Mouse (Mus musculus) intestine, embryonic 16.5 days (tissue): ENCODE measurements around the gene Kcnk2. TPM values are rescaled to one million over a fixed set of nuclear protein-coding genes. Genes with fewer than 3 reads are reported as not detected.

ENCODE experiments used
- ATAC-seq: fragments of 200-750 bp; cut with Nextera tagmentation; 2 replicates; pipeline ENCODE4 v1.8.0; 2017; ENCODE audit warnings: moderate TSS enrichment, moderate library complexity
- H3K27ac ChIP-seq: fragments of 300-500 bp; sonication (generic); 2 replicates; pipeline ENCODE4 v1.5.1; 2014; ENCODE audit warnings: mild to moderate bottlenecking, low read length
- H3K27me3 ChIP-seq: fragments of 300-500 bp; sonication (generic); replicated peaks from 2 replicates; pipeline ENCODE4 v1.6.1; 2014; ENCODE audit warnings: low read length, control low read depth, mixed read lengths; ENCODE audit not compliant: control insufficient read depth, insufficient read depth
- H3K36me3 ChIP-seq: fragments of 300-500 bp; sonication (generic); 2 replicates; pipeline ENCODE4 v1.6.1; 2014; ENCODE audit warnings: low read length, control low read depth; ENCODE audit not compliant: control insufficient read depth, insufficient read depth
- H3K4me1 ChIP-seq: fragments of 300-500 bp; sonication (generic); 2 replicates; pipeline ENCODE4 v1.6.1; 2014; ENCODE audit warnings: low read length, control low read depth, mixed read lengths; ENCODE audit not compliant: control insufficient read depth, insufficient read depth
- H3K4me2 ChIP-seq: fragments of 300-500 bp; sonication (generic); 2 replicates; pipeline ENCODE4 v1.6.1; 2014; ENCODE audit warnings: low read depth, low read length, control low read depth
- H3K4me3 ChIP-seq: fragments of 300-500 bp; sonication (generic); 2 replicates; pipeline ENCODE4 v1.5.1; 2014; ENCODE audit warnings: mild to moderate bottlenecking, low read length
- H3K9ac ChIP-seq: fragments of 300-500 bp; sonication (generic); 2 replicates; pipeline ENCODE4 v1.6.1; 2014; ENCODE audit warnings: low read depth, low read length
- H3K9me3 ChIP-seq: fragments of 300-500 bp; sonication (generic); 2 replicates; pipeline ENCODE4 v1.6.1; 2016; ENCODE audit warnings: low read length, control low read depth; ENCODE audit not compliant: control insufficient read depth
- WGBS: fragments of 180-500 bp; shearing (Covaris S2); extraction: QIAGEN DNeasy Blood & Tissue Kit; methylation state at CpG from one replicate; pipeline ENCODE4 v1.1.7; 2014; 5-methylcytosine and 5-hydroxymethylcytosine counted together
- polyA plus RNA-seq: library from polyadenylated mRNA; unstranded; fragments of >200 nt; fragmentation: Nextera tagmentation; extraction: Ambion mirVana; gene quantifications from 2 replicates; pipeline ENCODE4 v1.2.1, GENCODE M21; 2015

Gene Kcnk2
- polyA plus RNA-seq, 1 experiment from 2014 or later: 2.3 TPM

DNA sequence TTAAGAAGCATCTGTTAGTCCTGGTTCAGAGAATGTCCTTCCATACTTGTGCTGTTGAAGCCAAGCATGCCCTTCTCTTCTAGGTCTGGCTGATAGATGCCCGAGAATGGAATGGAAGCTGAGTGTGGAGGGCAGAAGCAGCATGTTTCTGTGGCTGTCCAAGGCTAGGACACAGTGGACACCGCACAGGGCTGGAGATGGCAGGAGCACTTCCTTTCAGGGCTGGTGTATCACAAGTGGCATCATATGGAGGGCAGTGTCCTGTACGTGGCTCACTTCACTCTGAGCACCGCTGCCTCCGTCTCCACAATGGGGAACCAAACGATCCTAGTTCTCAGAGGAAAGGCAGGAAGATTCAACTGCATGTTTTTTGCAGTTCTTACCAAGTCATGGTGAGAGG lies 7.8 kb upstream of the Kcnk2 start:
- Histone ChIP-seq H3K4me3 (no peak overlapping the region), H3K9ac (no peak overlapping the region), H3K4me2 (no peak overlapping the region), H3K27me3 (no peaks in the 10 kb centered on the region), H3K27ac (no peak overlapping the region), H3K36me3 (no peaks in the 10 kb centered on the region), H3K9me3 (no peaks in the 10 kb centered on the region), H3K4me1 (no peaks in the 10 kb centered on the region)
- 89% methylated on average over 6 of the region's 6 CpGs for WGBS
- no peak for ATAC-seq

DNA sequence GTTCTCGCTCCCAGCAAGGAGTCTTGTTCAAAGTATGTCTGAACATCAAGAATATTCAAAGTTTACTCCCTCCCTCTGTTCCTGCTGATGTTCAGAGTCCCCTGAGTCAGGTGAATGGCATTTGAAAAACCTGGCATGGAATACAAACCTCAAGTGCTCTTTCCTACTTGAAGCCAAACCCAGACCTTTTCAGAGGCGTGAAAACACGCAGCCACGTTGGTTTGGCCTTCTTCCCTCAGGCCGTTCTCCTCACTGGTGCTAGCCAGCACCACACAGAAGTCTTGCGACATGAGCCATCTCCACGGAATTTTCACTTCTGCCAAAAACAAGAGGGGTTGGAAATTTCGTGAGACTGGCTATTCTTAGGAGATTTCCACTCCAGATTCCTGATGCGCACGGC lies 3.1 kb upstream of the Kcnk2 start:
- no peak overlapping the region for H3K4me2 ChIP-seq
- 77% methylated on average over 10 of the region's 10 CpGs for WGBS
- no peaks in the 10 kb centered on the region; the same call in 1 of the 2 replicates for H3K27me3 ChIP-seq
- no peaks in the 10 kb centered on the region for H3K36me3 ChIP-seq
- no peak overlapping the region for H3K9ac ChIP-seq
- no peak overlapping the region for H3K27ac ChIP-seq
- H3K4me3 ChIP-seq: no peak overlapping the region
- no peak for ATAC-seq
- no peaks in the 10 kb centered on the region for H3K9me3 ChIP-seq
- peaks cover 8% of the 10 kb centered on the region; the same call in 1 of the 2 replicates for H3K4me1 ChIP-seq

DNA sequence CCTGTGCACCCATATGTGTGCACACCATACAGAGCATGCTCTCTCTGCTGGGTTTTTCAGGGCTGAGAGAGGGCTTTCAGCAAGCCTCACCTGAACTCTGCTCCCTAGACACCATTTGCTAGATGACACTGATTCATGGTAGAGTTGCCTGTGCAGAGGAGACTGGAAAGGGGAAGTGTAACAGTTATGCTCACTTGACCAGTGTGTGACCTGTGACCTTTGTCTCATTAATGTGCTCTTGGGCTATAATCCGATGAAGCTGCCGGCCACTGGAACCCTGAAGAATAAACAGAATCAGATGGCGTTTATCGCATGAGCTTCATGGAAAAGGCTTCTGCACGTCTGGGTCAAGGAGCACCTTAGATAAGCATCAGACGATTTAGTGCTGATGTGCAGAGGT lies 1.5 kb upstream of the Kcnk2 start:
- Histone ChIP-seq H3K9ac (no peak overlapping the region), H3K4me2 (no peak overlapping the region), H3K27ac (no peak overlapping the region), H3K36me3 (no peaks in the 10 kb centered on the region), H3K9me3 (no peaks in the 10 kb centered on the region), H3K4me3 (no peak overlapping the region), H3K27me3 (peaks cover 4% of the 10 kb centered on the region; the same call in 1 of the 2 replicates), H3K4me1 (peaks cover 8% of the 10 kb centered on the region; the same call in 1 of the 2 replicates)
- 29% methylated on average over 6 of the region's 6 CpGs for WGBS
- peak; percentile 68 for ATAC-seq

DNA sequence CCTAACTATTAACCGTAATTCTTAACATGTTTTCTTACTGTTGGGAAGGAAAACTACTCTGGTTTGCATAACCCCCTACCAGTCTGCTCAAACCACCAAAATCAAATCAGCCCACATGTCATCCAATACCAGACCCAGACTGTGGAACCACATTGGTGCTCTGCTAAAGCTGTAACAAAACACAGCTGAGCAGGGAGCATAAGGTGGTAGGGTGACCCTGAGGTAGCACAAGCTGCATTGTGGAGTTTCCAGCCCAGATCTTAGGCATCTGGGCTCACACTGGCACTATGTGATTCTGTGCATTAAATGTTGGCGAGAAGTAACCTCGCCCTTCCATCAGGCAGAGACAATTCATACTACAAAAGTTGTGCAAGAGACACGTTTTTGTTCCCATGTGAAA lies 1.1 kb upstream of the Kcnk2 start:
- Histone ChIP-seq H3K4me1 (peaks cover 8% of the 10 kb centered on the region; the same call in 1 of the 2 replicates), H3K9me3 (no peaks in the 10 kb centered on the region), H3K9ac (no peak overlapping the region), H3K4me2 (no peak overlapping the region), H3K27ac (no peak overlapping the region), H3K27me3 (peaks cover 4% of the 10 kb centered on the region; the same call in 1 of the 2 replicates), H3K36me3 (no peaks in the 10 kb centered on the region), H3K4me3 (no peak overlapping the region)
- peak; percentile 64 for ATAC-seq
- 65% methylated on average over 4 of the region's 4 CpGs for WGBS

DNA sequence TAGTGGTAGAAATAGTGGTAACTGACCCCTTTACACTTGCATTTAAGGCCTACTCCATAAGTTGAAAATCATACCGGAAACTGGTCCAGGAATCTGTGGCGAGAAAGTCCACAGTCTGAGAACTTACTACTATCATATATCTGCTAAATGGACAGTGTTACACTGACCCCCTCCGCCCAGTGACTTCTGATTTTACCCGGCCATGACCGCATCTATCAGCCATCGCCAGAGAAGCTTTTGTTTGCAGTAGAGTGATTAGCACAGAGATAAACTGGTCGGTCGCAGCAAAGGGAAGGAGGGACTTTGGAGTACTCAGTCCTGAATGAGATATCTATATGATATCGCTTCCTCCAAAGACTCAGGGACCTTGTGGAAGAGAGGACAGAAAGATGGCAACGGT lies 15.2 kb downstream of the Kcnk2 start:
- Histone ChIP-seq H3K9ac (no peak overlapping the region), H3K4me1 (no peaks in the 10 kb centered on the region), H3K27me3 (no peaks in the 10 kb centered on the region), H3K36me3 (no peaks in the 10 kb centered on the region), H3K27ac (no peak overlapping the region), H3K4me2 (no peak overlapping the region), H3K4me3 (no peak overlapping the region), H3K9me3 (no peaks in the 10 kb centered on the region)
- 61% methylated on average over 10 of the region's 10 CpGs for WGBS
- peak; percentile 53; the same call in 1 of the 2 replicates for ATAC-seq

DNA sequence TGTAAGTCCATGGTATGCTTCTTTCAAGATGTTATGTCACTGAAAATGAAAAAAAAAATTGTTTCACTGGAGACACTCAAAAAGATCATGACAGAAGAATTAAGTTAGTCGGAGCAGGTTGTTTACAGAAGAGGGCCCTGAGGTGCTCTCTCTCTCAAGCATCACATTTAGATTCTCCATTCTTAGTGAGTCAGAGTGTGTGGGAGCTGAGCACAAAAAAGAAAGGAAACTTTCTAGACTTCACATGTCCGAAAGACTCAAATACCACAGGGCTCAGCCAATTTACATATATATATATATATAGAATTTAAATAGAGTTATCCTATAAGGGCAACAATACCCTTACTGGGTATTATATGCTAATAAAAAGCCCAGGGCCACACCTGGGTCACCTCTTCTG lies 15.9 kb downstream of the Kcnk2 start:
- H3K27ac ChIP-seq: no peak overlapping the region
- H3K4me2 ChIP-seq: no peak overlapping the region
- WGBS: 85% methylated on average over 2 of the region's 2 CpGs
- no peaks in the 10 kb centered on the region for H3K4me1 ChIP-seq
- H3K9me3 ChIP-seq: no peaks in the 10 kb centered on the region
- H3K9ac ChIP-seq: no peak overlapping the region
- no peaks in the 10 kb centered on the region for H3K27me3 ChIP-seq
- H3K36me3 ChIP-seq: no peaks in the 10 kb centered on the region
- no peak overlapping the region for H3K4me3 ChIP-seq
- ATAC-seq: no peak

DNA sequence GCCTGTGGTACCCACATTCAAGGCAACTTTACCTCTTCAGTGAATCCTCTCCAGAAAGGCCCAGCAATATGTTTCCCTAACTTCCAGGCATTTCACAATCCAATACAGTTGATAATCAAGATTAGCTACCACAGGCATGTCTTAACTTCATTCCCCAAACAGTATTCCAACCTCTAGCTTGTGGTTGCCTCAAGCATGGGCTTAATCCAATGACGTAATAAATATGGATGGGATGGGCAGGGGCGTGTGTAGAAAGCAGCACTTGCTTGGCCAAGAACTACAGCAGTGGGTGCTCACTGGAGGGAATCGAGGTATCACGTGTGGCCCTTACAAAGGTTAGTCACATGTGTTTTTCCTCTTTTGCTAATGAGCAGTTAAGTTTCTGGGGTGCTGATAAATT lies 34.4 kb downstream of the Kcnk2 start:
- Histone ChIP-seq H3K27me3 (no peaks in the 10 kb centered on the region), H3K27ac (no peak overlapping the region), H3K4me2 (no peak overlapping the region), H3K9me3 (no peaks in the 10 kb centered on the region), H3K4me1 (no peaks in the 10 kb centered on the region), H3K9ac (no peak overlapping the region), H3K36me3 (no peaks in the 10 kb centered on the region), H3K4me3 (no peak overlapping the region)
- ATAC-seq: no peak
- WGBS: 87% methylated on average over 4 of the region's 4 CpGs

DNA sequence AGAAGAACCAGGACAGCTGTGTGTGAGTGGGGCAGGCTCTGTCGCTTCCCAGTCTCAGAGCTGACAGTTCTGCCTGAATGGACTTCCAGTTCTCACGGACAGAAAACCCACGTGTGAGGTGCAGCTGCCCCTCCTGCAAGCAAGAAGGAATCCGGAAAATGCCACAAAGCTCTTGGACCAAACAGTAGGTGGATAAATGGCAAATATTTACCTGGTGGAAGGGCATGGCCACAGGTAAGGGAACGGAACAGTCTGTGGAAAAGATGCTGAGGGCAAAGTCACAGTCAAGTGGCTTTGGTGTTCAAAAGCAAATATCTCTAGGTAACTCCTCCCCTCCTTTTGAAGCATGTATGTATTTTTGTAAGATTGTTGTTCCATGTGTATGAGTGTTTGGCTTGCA lies 37.9 kb downstream of the Kcnk2 start:
- H3K4me2 ChIP-seq: no peak overlapping the region
- 62% methylated on average over 5 of the region's 5 CpGs for WGBS
- no peak for ATAC-seq
- H3K36me3 ChIP-seq: no peaks in the 10 kb centered on the region
- H3K9ac ChIP-seq: no peak overlapping the region
- no peaks in the 10 kb centered on the region for H3K27me3 ChIP-seq
- no peak overlapping the region for H3K27ac ChIP-seq
- no peak overlapping the region for H3K4me3 ChIP-seq
- H3K9me3 ChIP-seq: no peaks in the 10 kb centered on the region
- no peaks in the 10 kb centered on the region for H3K4me1 ChIP-seq

DNA sequence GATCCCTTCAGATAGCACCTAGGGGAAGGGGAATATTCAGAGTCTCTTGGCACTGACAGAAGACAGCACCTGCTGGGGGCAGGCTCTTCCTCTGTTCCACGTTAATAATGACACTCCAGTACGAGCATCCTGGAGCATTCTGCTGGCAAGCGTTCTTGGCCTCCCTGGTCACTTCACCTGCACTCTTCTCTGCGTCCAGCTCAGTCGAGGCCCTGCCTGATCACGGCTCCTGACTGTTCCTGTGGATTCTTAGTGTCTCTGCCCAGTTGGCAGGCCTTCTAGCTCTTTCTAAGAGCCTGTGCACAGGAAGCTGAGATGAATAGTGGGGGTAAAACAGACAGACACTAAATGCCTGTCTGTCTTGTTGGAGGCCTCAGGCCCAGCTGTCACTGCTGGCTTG lies 39.5 kb downstream of the Kcnk2 start:
- 61% methylated on average over 6 of the region's 6 CpGs for WGBS
- Histone ChIP-seq H3K27me3 (no peaks in the 10 kb centered on the region), H3K4me3 (no peak overlapping the region), H3K36me3 (no peaks in the 10 kb centered on the region), H3K27ac (no peak overlapping the region), H3K9ac (no peak overlapping the region), H3K9me3 (no peaks in the 10 kb centered on the region), H3K4me2 (no peak overlapping the region), H3K4me1 (no peaks in the 10 kb centered on the region)
- no peak for ATAC-seq

DNA sequence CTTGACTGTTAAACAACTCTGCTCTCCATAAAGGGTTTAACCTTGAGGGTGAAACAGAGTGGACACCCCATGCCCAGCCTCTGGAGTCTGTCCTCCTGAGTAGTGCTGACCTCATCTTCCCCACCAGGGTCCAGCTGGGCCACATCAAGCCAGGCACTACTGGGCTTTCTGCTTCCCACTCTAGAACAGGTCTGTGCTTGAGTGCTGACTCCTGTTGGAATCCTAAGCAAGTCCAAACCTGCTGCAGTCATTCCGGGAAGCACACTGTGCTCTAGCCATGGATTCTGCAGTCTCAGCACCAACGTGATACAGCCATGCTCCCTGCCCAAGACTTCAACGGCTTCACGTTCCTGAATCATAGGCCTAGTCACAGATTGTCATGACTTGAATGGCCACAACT lies 42.4 kb downstream of the Kcnk2 start:
- H3K27me3 ChIP-seq: no peaks in the 10 kb centered on the region
- no peak overlapping the region for H3K4me2 ChIP-seq
- no peaks in the 10 kb centered on the region for H3K36me3 ChIP-seq
- 77% methylated on average over 4 of the region's 4 CpGs for WGBS
- H3K27ac ChIP-seq: no peak overlapping the region
- no peak overlapping the region for H3K9ac ChIP-seq
- H3K4me3 ChIP-seq: no peak overlapping the region
- ATAC-seq: no peak
- no peaks in the 10 kb centered on the region for H3K4me1 ChIP-seq
- H3K9me3 ChIP-seq: no peaks in the 10 kb centered on the region
